11 mouse cellular contexts compared by ENCODE assay signal in genomic region chr10:83106152-83106746, GRCm38 (mm10).
DNase-seq lines count a peak whose midpoint lies in the region; ATAC-seq lines count a peak whose summit lies in the region.
"Had no signal": no experiment of that assay in that cellular context is flagged by ENCODE, and none has a peak within 500 bp of the region (broad histone marks: within the 10 kb centered on the region; RNA-seq: fewer than 3 reads in every experiment).

No protein-coding gene starts in this region.

- H3K9ac ChIP-seq in hindbrain, embryonic 13.5 days: no peak overlapping the region; the same call in 1 of the 2 replicates
- H3K9ac ChIP-seq in midbrain, embryonic 11.5 days (ENCODE audit: low read length): peak overlapping the region; percentile 6; the same call in 1 of the 2 replicates
- H3K9ac ChIP-seq: embryonic facial prominence, embryonic 13.5 days; liver, embryonic 15.5 days had no signal

- H3K27me3 ChIP-seq in hindbrain, embryonic 13.5 days: no peaks in the 10 kb centered on the region
- no peaks in the 10 kb centered on the region for H3K27me3 ChIP-seq in midbrain, embryonic 11.5 days (ENCODE audit: control insufficient read depth, insufficient read depth, low read length)
- H3K27me3 ChIP-seq: embryonic facial prominence, embryonic 13.5 days; liver, embryonic 15.5 days had no signal

- WGBS in hindbrain, embryonic 13.5 days: 21% methylated on average over 7 of the region's 7 CpGs
- WGBS in midbrain, embryonic 11.5 days: 39% methylated on average over 7 of the region's 7 CpGs

- no peak overlapping the region for H3K4me3 ChIP-seq in hindbrain, embryonic 13.5 days
- H3K4me3 ChIP-seq in midbrain, embryonic 11.5 days (ENCODE audit: low read depth, low read length): no peak overlapping the region
- H3K4me3 ChIP-seq: embryonic facial prominence, embryonic 13.5 days; liver, embryonic 15.5 days; myocyte had no signal

- no peaks in the 10 kb centered on the region for H3K9me3 ChIP-seq in hindbrain, embryonic 13.5 days
- no peaks in the 10 kb centered on the region for H3K9me3 ChIP-seq in midbrain, embryonic 11.5 days (ENCODE audit: control insufficient read depth, low read length)
- H3K9me3 ChIP-seq: embryonic facial prominence, embryonic 13.5 days; liver, embryonic 15.5 days had no signal

- DNase-seq in left cerebral cortex, adult 18-20 months (ENCODE audit: low spot score in 2 of 2): peak; percentile 20 to 68
- DNase-seq in left cerebral cortex, adult 11 months (ENCODE audit: low spot score): no peak
- DNase-seq in midbrain, embryonic 11.5 days (ENCODE audit: low spot score, missing footprints): no peak
- DNase-seq in right cerebral cortex, postnatal 36 days (ENCODE audit: low spot score in 2 of 2): peak; percentile 59 to 73
- DNase-seq in lung, postnatal 25 days (ENCODE audit: low spot score): no peak
- no peak for DNase-seq in cerebellum, adult 9-10 months
- no peak for DNase-seq in thymus, postnatal 36 days

- peak overlapping the region; percentile 71 for H3K27ac ChIP-seq in hindbrain, embryonic 13.5 days
- no peak overlapping the region for H3K27ac ChIP-seq in midbrain, embryonic 11.5 days (ENCODE audit: low read depth, low read length)
- H3K27ac ChIP-seq: embryonic facial prominence, embryonic 13.5 days; liver, embryonic 15.5 days had no signal

- ATAC-seq in hindbrain, embryonic 13.5 days (ENCODE audit: low FRiP score): peak; percentile 60
- peak; percentile 43; the same call in 1 of the 2 replicates for ATAC-seq in midbrain, embryonic 11.5 days (ENCODE audit: low FRiP score)

- no peak overlapping the region for H3K4me2 ChIP-seq in hindbrain, embryonic 13.5 days
- no peak overlapping the region for H3K4me2 ChIP-seq in midbrain, embryonic 11.5 days
- H3K4me2 ChIP-seq: embryonic facial prominence, embryonic 13.5 days; liver, embryonic 15.5 days had no signal

- no peaks in the 10 kb centered on the region for H3K36me3 ChIP-seq in hindbrain, embryonic 13.5 days
- no peaks in the 10 kb centered on the region for H3K36me3 ChIP-seq in midbrain, embryonic 11.5 days (ENCODE audit: control insufficient read depth, insufficient read depth, low read length)
- H3K36me3 ChIP-seq: embryonic facial prominence, embryonic 13.5 days; liver, embryonic 15.5 days had no signal

- H3K4me1 ChIP-seq in hindbrain, embryonic 13.5 days (replicated peaks): peaks cover 73% of the 10 kb centered on the region
- H3K4me1 ChIP-seq in midbrain, embryonic 11.5 days (ENCODE audit: control insufficient read depth, insufficient read depth, low read length): peaks cover 34% of the 10 kb centered on the region

Comparison
In these comparisons a context has a peak if more than half of its experiments do, and no peak if none do; other contexts are left out.
1. DNase-seq: peak in left cerebral cortex, adult 18-20 months (2 of 2) and right cerebral cortex, postnatal 36 days (2 of 2); none in left cerebral cortex, adult 11 months (single experiment), midbrain, embryonic 11.5 days (single experiment), lung, postnatal 25 days (single experiment), cerebellum, adult 9-10 months (single experiment) and thymus, postnatal 36 days (0 of 2).